Mouse (Mus musculus) lung, adult 2 months (tissue): Measurements from ENCODE around the gene Cnr2.

Source experiments
- CTCF ChIP-seq: fragments of 200-500 bp; IDR thresholded peaks from 2 replicates; pipeline ENCODE4 v1.5.1; 2011; ENCODE audit warnings: mild to moderate bottlenecking, low read length, control low read depth; ENCODE audit not compliant: insufficient read depth
- POLR2A ChIP-seq: fragments of 200-500 bp; IDR thresholded peaks from 2 replicates; pipeline ENCODE4 v1.6.1; 2011; ENCODE audit warnings: low read depth, mild to moderate bottlenecking, control low read depth, low read length, borderline replicate concordance; ENCODE audit errors: extremely low read depth

DNA sequence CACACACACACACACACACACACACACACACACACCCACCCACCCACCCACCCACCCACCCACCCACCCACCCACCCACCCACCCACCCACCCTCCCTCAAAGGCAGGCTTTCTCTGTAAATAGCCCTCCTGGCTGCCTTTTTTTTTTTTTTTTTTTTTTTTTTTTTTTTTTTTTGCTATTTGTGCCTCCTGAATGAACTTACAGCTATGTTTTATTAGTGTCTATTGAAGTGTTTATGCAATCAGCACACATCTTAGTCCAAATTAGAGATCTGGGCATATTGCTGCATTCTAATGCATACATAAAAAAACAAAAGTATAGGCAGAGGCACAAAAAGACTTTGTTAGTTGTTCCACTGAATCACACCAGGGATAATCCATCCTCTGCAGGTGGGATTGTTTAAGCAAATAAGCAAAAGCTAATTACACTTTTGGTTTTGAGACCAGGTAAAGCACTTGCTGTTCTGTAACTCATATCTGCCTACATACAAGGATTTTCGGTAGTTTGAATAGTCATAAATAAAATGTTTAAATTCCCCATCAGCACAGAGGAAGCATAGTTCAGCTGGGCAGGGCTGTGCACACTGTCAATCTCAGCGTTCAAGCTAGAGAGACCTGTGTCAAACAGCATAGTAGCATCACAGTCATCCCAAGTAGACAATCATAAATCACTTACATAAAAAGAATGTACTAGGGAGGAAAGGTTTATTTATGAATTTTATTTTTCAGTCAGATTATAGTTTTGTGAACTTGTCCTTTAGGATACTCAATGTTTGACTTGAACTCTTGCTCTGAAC, 24.8 kb upstream of the Cnr2 start:
- TF ChIP-seq CTCF (no peak), POLR2A (no peak)
